ENCODE assay signal across 34 mouse cellular contexts in the genomic region with DNA sequence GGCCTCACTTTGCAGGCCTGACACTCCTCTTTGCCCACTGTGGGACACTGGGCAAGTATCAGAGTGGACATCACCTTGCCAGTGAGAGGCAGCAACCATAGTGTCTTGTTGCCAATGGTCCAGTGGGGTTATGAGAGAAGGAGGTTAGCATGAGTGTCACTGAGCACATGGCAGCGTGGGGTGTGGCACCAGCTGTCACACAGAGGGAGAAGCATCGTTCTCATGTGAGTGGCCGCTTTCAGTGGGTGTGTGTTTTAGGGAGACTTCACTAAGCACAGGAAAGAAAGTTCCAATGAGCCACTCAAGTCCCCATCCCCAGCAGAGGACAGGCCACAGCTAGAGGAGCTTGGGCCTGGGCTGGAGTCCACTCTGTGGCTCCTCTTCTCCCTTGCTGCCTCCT.
"Had no signal": no experiment of that assay in that cellular context is flagged by ENCODE, and none has a peak within 500 bp of the region (broad histone marks: within the 10 kb centered on the region; RNA-seq: fewer than 3 reads in every experiment).

No protein-coding gene starts in this region.

- H3K4me3 ChIP-seq: heart, embryonic 10.5 days; heart, embryonic 12.5 days; heart, embryonic 13.5 days; heart, embryonic 15.5 days; hindbrain, embryonic 10.5 days; hindbrain, embryonic 12.5 days; hindbrain, embryonic 13.5 days; hindbrain, embryonic 15.5 days; intestine, embryonic 15.5 days; kidney, embryonic 15.5 days; layer of hippocampus, adult 2 months had no signal

- DNase-seq: heart, postnatal 10 days; heart, postnatal 14 days; heart, postnatal 36 days; heart, postnatal 4 days; kidney, adult 11 months; kidney, adult 18-20 months; kidney, adult 2 months; kidney, adult 8-10 months; kidney, adult 9 months; kidney, postnatal 10 days; kidney, postnatal 14 days; kidney, postnatal 25 days; kidney, postnatal 36 days; kidney, postnatal 4 days; layer of hippocampus, adult 9-11 months; layer of hippocampus, postnatal 36 days had no signal

- H3K4me2 ChIP-seq: heart, embryonic 11.5 days; heart, embryonic 12.5 days; heart, embryonic 13.5 days; heart, embryonic 15.5 days; hindbrain, embryonic 12.5 days; hindbrain, embryonic 13.5 days; hindbrain, embryonic 14.5 days; hindbrain, embryonic 15.5 days; intestine, embryonic 15.5 days; kidney, embryonic 15.5 days had no signal

- H3K36me3 ChIP-seq: heart, embryonic 10.5 days; heart, embryonic 12.5 days; heart, embryonic 13.5 days; heart, embryonic 15.5 days; hindbrain, embryonic 10.5 days; hindbrain, embryonic 12.5 days; hindbrain, embryonic 13.5 days; hindbrain, embryonic 15.5 days; intestine, embryonic 15.5 days; kidney, embryonic 15.5 days had no signal

- H3K9me3 ChIP-seq: heart, embryonic 10.5 days; heart, embryonic 15.5 days; hindbrain, embryonic 12.5 days; hindbrain, embryonic 15.5 days; intestine, embryonic 15.5 days; kidney, embryonic 15.5 days had no signal

- H3K4me1 ChIP-seq: hindbrain, embryonic 13.5 days; hindbrain, embryonic 15.5 days had no signal

- ATAC-seq: hindbrain, embryonic 16.5 days; hindbrain, postnatal 0 days; inflammation-experienced regulatory T-cells, adult 6 months; intestine, embryonic 15.5 days; intestine, embryonic 16.5 days; intestine, postnatal 0 days had no signal

- H3K27me3 ChIP-seq: heart, embryonic 12.5 days; heart, embryonic 15.5 days; hindbrain, embryonic 12.5 days; hindbrain, embryonic 13.5 days; hindbrain, embryonic 15.5 days; intestine, embryonic 15.5 days; kidney, embryonic 15.5 days had no signal
